8 mouse cellular contexts compared by ENCODE assay signal in the genomic region with DNA sequence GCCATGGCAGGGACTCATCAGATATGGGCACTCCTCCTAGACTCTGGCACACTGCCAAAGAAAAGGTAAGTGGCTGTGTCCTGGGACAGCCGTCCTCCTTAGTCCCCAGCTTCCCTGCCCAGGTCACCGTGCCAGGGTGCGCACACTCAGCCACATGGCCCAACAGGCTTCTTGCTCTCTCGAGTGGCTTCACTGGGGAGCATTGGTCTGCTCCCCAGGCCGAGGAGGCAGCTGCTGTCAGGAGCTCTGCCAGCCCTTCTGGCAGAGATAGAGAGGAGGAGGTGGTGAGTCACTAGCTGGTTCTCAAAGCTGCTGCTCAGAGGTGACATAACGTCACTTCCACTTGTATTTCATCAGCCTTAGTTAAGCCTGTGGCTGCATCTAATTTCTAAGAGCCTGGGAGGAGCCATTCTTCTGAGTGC. TPM values are rescaled to one million over a fixed set of nuclear protein-coding genes. Genes with fewer than 3 reads are reported as not detected.
DNase-seq lines count a peak whose midpoint lies in the region; ATAC-seq and TF ChIP-seq lines count a peak whose summit lies in the region.

No protein-coding gene starts in this region.

- H3K4me1 ChIP-seq in midbrain, postnatal 0 days (ENCODE audit: insufficient read depth, low read length), result no peaks in the 10 kb centered on the region
- 0 out of 2 replicates have a peak, but pooled peaks cover 2% of the 10 kb centered on the region for H3K4me1 ChIP-seq in midbrain, embryonic 16.5 days (ENCODE audit: control insufficient read depth, insufficient read depth, low read length)
- H3K4me1 ChIP-seq in heart, embryonic 13.5 days, result peaks cover 29% of the 10 kb centered on the region
- H3K4me1 ChIP-seq in hindbrain, embryonic 13.5 days (replicated peaks), result no peaks in the 10 kb centered on the region

- H3K4me2 ChIP-seq in midbrain, postnatal 0 days (ENCODE audit: low read depth, low read length, poor library complexity, severe bottlenecking), result no peak overlapping the region
- no peak overlapping the region for H3K4me2 ChIP-seq in midbrain, embryonic 16.5 days (ENCODE audit: low read length)
- H3K4me2 ChIP-seq in heart, embryonic 13.5 days, result no peak overlapping the region
- no peak overlapping the region for H3K4me2 ChIP-seq in hindbrain, embryonic 13.5 days

- no peak for ATAC-seq in midbrain, postnatal 0 days (ENCODE audit: low FRiP score)
- no peak for ATAC-seq in midbrain, embryonic 16.5 days
- ATAC-seq in heart, embryonic 13.5 days (ENCODE audit: extremely low read depth, insufficient number of reproducible peaks, low FRiP score, low TSS enrichment), result no peak
- no peak for ATAC-seq in hindbrain, embryonic 13.5 days (ENCODE audit: low FRiP score)

- no peaks in the 10 kb centered on the region for H3K27me3 ChIP-seq in midbrain, postnatal 0 days (ENCODE audit: insufficient read depth, low read length)
- no peaks in the 10 kb centered on the region for H3K27me3 ChIP-seq in midbrain, embryonic 16.5 days (ENCODE audit: control insufficient read depth, insufficient read depth, low read depth, low read length)
- no peaks in the 10 kb centered on the region for H3K27me3 ChIP-seq in heart, embryonic 13.5 days (replicated peaks)
- H3K27me3 ChIP-seq in hindbrain, embryonic 13.5 days, result no peaks in the 10 kb centered on the region

- H3K9me3 ChIP-seq in midbrain, postnatal 0 days (ENCODE audit: low read length), result no peaks in the 10 kb centered on the region
- no peaks in the 10 kb centered on the region for H3K9me3 ChIP-seq in midbrain, embryonic 16.5 days (replicated peaks; ENCODE audit: control insufficient read depth, low read length, poor library complexity, severe bottlenecking)
- H3K9me3 ChIP-seq in heart, embryonic 13.5 days, result no peaks in the 10 kb centered on the region
- H3K9me3 ChIP-seq in hindbrain, embryonic 13.5 days, result no peaks in the 10 kb centered on the region

- H3K36me3 ChIP-seq in midbrain, postnatal 0 days (ENCODE audit: insufficient read depth, low read length), result peaks cover 33% of the 10 kb centered on the region
- peaks cover 21% of the 10 kb centered on the region for H3K36me3 ChIP-seq in midbrain, embryonic 16.5 days (ENCODE audit: control insufficient read depth, insufficient read depth, low read length)
- H3K36me3 ChIP-seq in heart, embryonic 13.5 days, result peaks cover 75% of the 10 kb centered on the region
- peaks cover 52% of the 10 kb centered on the region for H3K36me3 ChIP-seq in hindbrain, embryonic 13.5 days

- H3K9ac ChIP-seq in midbrain, postnatal 0 days (replicated peaks; ENCODE audit: low read length, poor library complexity, severe bottlenecking), result no peak overlapping the region
- H3K9ac ChIP-seq in midbrain, embryonic 16.5 days (ENCODE audit: low read depth, low read length), result no peak overlapping the region
- H3K9ac ChIP-seq in heart, embryonic 13.5 days, result peak overlapping the region; percentile 45; the same call in 1 of the 2 replicates
- no peak overlapping the region for H3K9ac ChIP-seq in hindbrain, embryonic 13.5 days

- no peak overlapping the region for H3K27ac ChIP-seq in midbrain, postnatal 0 days (ENCODE audit: low read depth, low read length)
- H3K27ac ChIP-seq in midbrain, embryonic 16.5 days (ENCODE audit: low read length), result no peak overlapping the region
- H3K27ac ChIP-seq in heart, embryonic 13.5 days (replicated peaks), result peak overlapping the region; percentile 77
- H3K27ac ChIP-seq in hindbrain, embryonic 13.5 days, result no peak overlapping the region

- peak; percentile 46 for DNase-seq in midbrain, postnatal 0 days (ENCODE audit: low spot score)
- peak; percentile 53 to 63 for DNase-seq in cerebellum, postnatal 14 days
- DNase-seq in left cerebral cortex, adult 8-10 months (ENCODE audit: low spot score in 2 of 2), result peak; percentile 25 to 84
- peak; percentile 50 to 76 for DNase-seq in right cerebral cortex, postnatal 36 days (ENCODE audit: low spot score in 2 of 2)
- no peak for DNase-seq in kidney, adult 18-20 months

- TF ChIP-seq CTCF in midbrain, postnatal 0 days (IDR thresholded peaks at IDR 0.05), result no peak

- WGBS in midbrain, postnatal 0 days, result 83% methylated on average over 6 of the region's 6 CpGs
- WGBS in midbrain, embryonic 16.5 days, result 82% methylated on average over 6 of the region's 6 CpGs
- 28% methylated on average over 6 of the region's 6 CpGs for WGBS in heart, embryonic 13.5 days
- WGBS in hindbrain, embryonic 13.5 days, result 84% methylated on average over 6 of the region's 6 CpGs

- no peak overlapping the region for H3K4me3 ChIP-seq in midbrain, postnatal 0 days (ENCODE audit: low read depth, low read length)
- no peak overlapping the region for H3K4me3 ChIP-seq in midbrain, embryonic 16.5 days (ENCODE audit: low read depth, low read length)
- no peak overlapping the region for H3K4me3 ChIP-seq in heart, embryonic 13.5 days
- H3K4me3 ChIP-seq in hindbrain, embryonic 13.5 days, result no peak overlapping the region

RNA-seq across cellular contexts. Expression of a gene that starts 40.2 kb away (rescaled TPM):
- 9.9 and 12.0 TPM in 2 replicates for total RNA-seq in midbrain, postnatal 0 days (2014; rRNA removed)
- polyA plus RNA-seq in midbrain, postnatal 0 days (2015; fragmentation: Nextera tagmentation; extraction: Ambion mirVana), result 5.6 and 6.6 TPM in 2 replicates
- polyA plus RNA-seq in midbrain, embryonic 16.5 days (2015; fragmentation: Nextera tagmentation; extraction: Ambion mirVana), result 7.8 and 7.9 TPM in 2 replicates
- polyA plus RNA-seq in heart, embryonic 13.5 days (2015; fragmentation: Nextera tagmentation; extraction: Ambion mirVana), result 12.5 and 12.8 TPM in 2 replicates
- total RNA-seq in left cerebral cortex, adult 8-10 months (2022), result 10 to 100 TPM; 12.4 to 15.6 (median 13.1) TPM
- polyA plus RNA-seq in hindbrain, embryonic 13.5 days (2015; fragmentation: Nextera tagmentation; extraction: Ambion mirVana), result 9.7 and 10.1 TPM in 2 replicates

RNA-seq across cellular contexts. Expression of a gene that starts 40.2 kb away (rescaled TPM):
- 7.5 and 11.1 TPM in 2 replicates for total RNA-seq in midbrain, postnatal 0 days (2014; rRNA removed)
- 10.9 and 13.2 TPM in 2 replicates for polyA plus RNA-seq in midbrain, postnatal 0 days (2015; fragmentation: Nextera tagmentation; extraction: Ambion mirVana)
- 10.9 and 11.0 TPM in 2 replicates for polyA plus RNA-seq in midbrain, embryonic 16.5 days (2015; fragmentation: Nextera tagmentation; extraction: Ambion mirVana)
- polyA plus RNA-seq in heart, embryonic 13.5 days (2015; fragmentation: Nextera tagmentation; extraction: Ambion mirVana), result 11.2 and 12.1 TPM in 2 replicates
- 10 to 100 TPM in 3 of 4 experiments, 1 to 10 TPM in 1; 8.1 to 12.6 (median 11.3) TPM for total RNA-seq in left cerebral cortex, adult 8-10 months (2022)
- polyA plus RNA-seq in hindbrain, embryonic 13.5 days (2015; fragmentation: Nextera tagmentation; extraction: Ambion mirVana), result 13.2 and 14.9 TPM in 2 replicates
